Mouse (Mus musculus) gastrocnemius, adult 2 months (tissue): ENCODE measurements at regions not wholly inside any gene's neighbourhood (a gene's known extent, or its start where the extent isn't known, plus 50 kb on each side); places are given as distances from the start of the nearest gene placed in this dataset.
A peak's percentile ranks its signal among the peaks of the same experiment; 100 is the strongest.
"Not testable (repeated sequence)": the region's sequence is repeated elsewhere in the genome, so short reads cannot be mapped to it uniquely, and the experiment has no call there.

Source experiments
- DNase-seq: peaks from one replicate; pipeline ENCODE4 v3.0.0; 2022
- H3K27ac ChIP-seq: fragments of 200-600 bp; 2 replicates; pipeline ENCODE4 v1.8.1; 2022; ENCODE audit warnings: mild to moderate bottlenecking
- H3K4me3 ChIP-seq: fragments of 200-600 bp; 2 replicates; pipeline ENCODE4 v1.8.1; 2022; ENCODE audit warnings: mild to moderate bottlenecking, moderate library complexity
- CTCF ChIP-seq: fragments of 200-600 bp; IDR thresholded peaks from 2 replicates; pipeline ENCODE4 v1.8.1; 2022; ENCODE audit warnings: antibody characterized with exemption, mild to moderate bottlenecking, moderate library complexity
- intact Hi-C: fragments of 180-260 bp; cut with DNase I; formaldehyde crosslinking; loops from one replicate; pipeline ENCODE4 v1.15.1; 2025

- no peak for DNase-seq
- H3K27ac ChIP-seq, result no peak overlapping the region
- intact Hi-C loops, result no loop called here
- no peak for TF ChIP-seq CTCF
- no peak overlapping the region for H3K4me3 ChIP-seq
Measured at GRCm38 (mm10) chr5:18502831-18503230, 142.7 kb upstream of the Gnai1 start.

- Histone ChIP-seq H3K4me3 (no peak overlapping the region), H3K27ac (no peak overlapping the region)
- TF ChIP-seq CTCF, result no peak
- intact Hi-C loops, result no loop called here
- DNase-seq, result no peak
Measured at GRCm38 (mm10) chr5:18494305-18494704, 134.2 kb upstream of the Gnai1 start.

GRCm38 (mm10) chr5:18489709-18490108 lies 129.6 kb upstream of the Gnai1 start:
- Histone ChIP-seq H3K27ac (no peak overlapping the region), H3K4me3 (no peak overlapping the region)
- intact Hi-C loops, result no loop called here
- no peak for DNase-seq
- no peak for TF ChIP-seq CTCF

- no peak for DNase-seq
- Histone ChIP-seq H3K4me3 (no peak overlapping the region), H3K27ac (no peak overlapping the region)
- intact Hi-C loops, result no loop called here
- TF ChIP-seq CTCF, result no peak
Measured at GRCm38 (mm10) chr5:18487076-18487772, 127.1 kb upstream of the Gnai1 start.

GRCm38 (mm10) chr5:18484376-18484775 lies 124.2 kb upstream of the Gnai1 start:
- TF ChIP-seq CTCF, result no peak
- no peak for DNase-seq
- intact Hi-C loops, result no loop called here
- H3K4me3 ChIP-seq, result no peak overlapping the region
- no peak overlapping the region for H3K27ac ChIP-seq

- intact Hi-C loops, result no loop called here
- no peak for TF ChIP-seq CTCF
- DNase-seq, result no peak
Measured at GRCm38 (mm10) chr5:18478420-18478819, 118.3 kb upstream of the Gnai1 start.

GRCm38 (mm10) chr5:18477372-18478017 lies 117.3 kb upstream of the Gnai1 start:
- no peak for TF ChIP-seq CTCF
- DNase-seq, result no peak
- Histone ChIP-seq H3K4me3 (no peak overlapping the region), H3K27ac (no peak overlapping the region)
- intact Hi-C loops, result no loop called here

More at GRCm38 (mm10) chr5:18478420-18478819, 118.3 kb upstream of the Gnai1 start:
- H3K27ac ChIP-seq, result no peak overlapping the region
- no peak overlapping the region for H3K4me3 ChIP-seq

- no peak for DNase-seq
- TF ChIP-seq CTCF, result peak; percentile 35
- no peak overlapping the region for H3K27ac ChIP-seq
- intact Hi-C loops, result no loop called here
- no peak overlapping the region for H3K4me3 ChIP-seq
Measured at GRCm38 (mm10) chr5:18472114-18472513, 112.0 kb upstream of the Gnai1 start.

GRCm38 (mm10) chr5:18457771-18458170 lies 97.6 kb upstream of the Gnai1 start:
- intact Hi-C loops, result no loop called here
- DNase-seq, result no peak
- H3K4me3 ChIP-seq, result no peak overlapping the region
- H3K27ac ChIP-seq, result no peak overlapping the region
- TF ChIP-seq CTCF, result no peak

GRCm38 (mm10) chr5:18456196-18456595 lies 96.0 kb upstream of the Gnai1 start:
- H3K4me3 ChIP-seq, result no peak overlapping the region
- H3K27ac ChIP-seq, result no peak overlapping the region
- no peak for DNase-seq
- intact Hi-C loops, result no loop called here
- TF ChIP-seq CTCF, result no peak

GRCm38 (mm10) chr5:18452871-18453757 lies 93.0 kb upstream of the Gnai1 start:
- not testable (repeated sequence) for H3K27ac ChIP-seq

GRCm38 (mm10) chr5:18449261-18449660 lies 89.1 kb upstream of the Gnai1 start:
- H3K4me3 ChIP-seq, result no peak overlapping the region
- DNase-seq, result no peak
- no peak overlapping the region for H3K27ac ChIP-seq
- intact Hi-C loops, result loop anchor here (5.0 kb wide), 1 partner anchor 362 kb away; no protein-coding TSS in a partner anchor
- TF ChIP-seq CTCF, result no peak

More at GRCm38 (mm10) chr5:18452871-18453757, 93.0 kb upstream of the Gnai1 start:
- H3K4me3 ChIP-seq, DNase-seq, intact Hi-C loops: not testable (repeated sequence)

- intact Hi-C loops, result loop anchor here (5.0 kb wide), 1 partner anchor 361 kb away; no protein-coding TSS in a partner anchor
Measured at GRCm38 (mm10) chr5:18448330-18448670, 88.1 kb upstream of the Gnai1 start.

More at GRCm38 (mm10) chr5:18448330-18448670, 88.1 kb upstream of the Gnai1 start:
- TF ChIP-seq CTCF, result no peak
- no peak for DNase-seq
- Histone ChIP-seq H3K4me3 (no peak overlapping the region), H3K27ac (no peak overlapping the region)
